Mouse (Mus musculus) kidney, postnatal 0 days (tissue): ENCODE data around the gene Rps6ka1. TPM values are rescaled to one million over a fixed set of nuclear protein-coding genes. Genes with fewer than 3 reads are reported as not detected.

Source experiments
- ATAC-seq: fragments of 200-750 bp; cut with Nextera tagmentation; replicated peaks from 2 replicates; pipeline ENCODE4 v1.8.0; 2017; ENCODE audit warnings: low read depth, moderate number of reproducible peaks, moderate TSS enrichment, moderate library complexity; ENCODE audit not compliant: low FRiP score
- DNase-seq: peaks from one replicate; pipeline ENCODE4 v3.0.0-alpha.2; 2016; ENCODE audit warnings: low spot score
- H3K27ac ChIP-seq: fragments of 300-500 bp; sonication (generic); 2 replicates; pipeline ENCODE4 v1.5.1; 2014; ENCODE audit warnings: mild to moderate bottlenecking
- H3K27me3 ChIP-seq: fragments of 300-500 bp; sonication (generic); 2 replicates; pipeline ENCODE4 v1.6.1; 2014; ENCODE audit warnings: low read length, mixed read lengths; ENCODE audit not compliant: insufficient read depth
- H3K36me3 ChIP-seq: fragments of 300-500 bp; sonication (generic); 2 replicates; pipeline ENCODE4 v1.6.1; 2014; ENCODE audit warnings: low read length, mixed read lengths; ENCODE audit not compliant: insufficient read depth
- H3K4me1 ChIP-seq: fragments of 300-500 bp; sonication (generic); replicated peaks from 2 replicates; pipeline ENCODE4 v1.6.1; 2014; ENCODE audit warnings: antibody characterized with exemption, low read length, mixed read lengths; ENCODE audit not compliant: insufficient read depth
- H3K4me2 ChIP-seq: fragments of 300-500 bp; sonication (generic); 2 replicates; pipeline ENCODE4 v1.6.1; 2014; ENCODE audit warnings: mild to moderate bottlenecking, low read length, moderate library complexity, mixed read lengths
- H3K4me3 ChIP-seq: fragments of 300-500 bp; sonication (generic); replicated peaks from 2 replicates; pipeline ENCODE4 v1.5.1; 2014; ENCODE audit warnings: low read depth, low read length
- H3K9ac ChIP-seq: fragments of 300-500 bp; sonication (generic); 2 replicates; pipeline ENCODE4 v1.6.1; 2014; ENCODE audit warnings: low read depth, low read length
- H3K9me3 ChIP-seq: fragments of 300-500 bp; sonication (generic); replicated peaks from 2 replicates; pipeline ENCODE4 v1.6.1; 2016; ENCODE audit warnings: low read length, inconsistent platforms, mixed read lengths
- CTCF ChIP-seq: IDR thresholded peaks from 2 replicates; pipeline ENCODE4 v1.5.1; 2016; ENCODE audit warnings: antibody characterized with exemption, low read depth, mild to moderate bottlenecking, moderate library complexity
- WGBS: fragments of 180-500 bp; shearing (Covaris S2); extraction: QIAGEN DNeasy Blood & Tissue Kit; methylation state at CpG from one replicate; pipeline ENCODE4 v1.1.7; 2014; 5-methylcytosine and 5-hydroxymethylcytosine counted together
- polyA plus RNA-seq: library from polyadenylated mRNA; unstranded; fragments of >200 nt; fragmentation: Nextera tagmentation; extraction: Ambion mirVana; gene quantifications from 2 replicates; pipeline ENCODE4 v1.2.1, GENCODE M21; 2015

Gene Rps6ka1
- polyA plus RNA-seq, 1 experiment from 2014 or later: 29.7 TPM

- peak overlapping the region; percentile 100 for H3K27ac ChIP-seq
- peak; percentile 64 for ATAC-seq
- WGBS: 0% methylated on average over 54 of the region's 80 CpGs
- H3K9ac ChIP-seq: peak overlapping the region; percentile 92
- no peaks in the 10 kb centered on the region for H3K9me3 ChIP-seq
- no peaks in the 10 kb centered on the region for H3K36me3 ChIP-seq
- peak; percentile 94 for DNase-seq
- H3K27me3 ChIP-seq: no peaks in the 10 kb centered on the region
- H3K4me3 ChIP-seq: peak overlapping the region; percentile 59
- TF ChIP-seq CTCF: peak; percentile 72
- H3K4me1 ChIP-seq: peaks cover 22% of the 10 kb centered on the region
- peak overlapping the region; percentile 68 for H3K4me2 ChIP-seq
Measured at GRCm38 (mm10) chr4:133813992-133814803, 73.4 kb downstream of the Rps6ka1 start.

GRCm38 (mm10) chr4:133813174-133813991 is 74.2 kb downstream of the Rps6ka1 start:
- under 1% methylated on average over 54 of the region's 101 CpGs for WGBS
- H3K27me3 ChIP-seq: no peaks in the 10 kb centered on the region
- peaks cover 22% of the 10 kb centered on the region for H3K4me1 ChIP-seq
- no peaks in the 10 kb centered on the region for H3K9me3 ChIP-seq
- ATAC-seq (peak; percentile 91), DNase-seq (peak; percentile 97)
- H3K9ac ChIP-seq: peak overlapping the region; percentile 92
- peak overlapping the region; percentile 100 for H3K27ac ChIP-seq
- peak overlapping the region; percentile 68 for H3K4me2 ChIP-seq
- no peak for TF ChIP-seq CTCF
- no peaks in the 10 kb centered on the region for H3K36me3 ChIP-seq
- peak overlapping the region; percentile 59 for H3K4me3 ChIP-seq

GRCm38 (mm10) chr4:133804401-133805263 is 83.0 kb downstream of the Rps6ka1 start:
- ATAC-seq (no peak), DNase-seq (no peak)
- Histone ChIP-seq H3K4me2 (no peak overlapping the region), H3K9ac (no peak overlapping the region), H3K36me3 (no peaks in the 10 kb centered on the region), H3K4me3 (no peak overlapping the region), H3K27ac (no peak overlapping the region), H3K4me1 (no peaks in the 10 kb centered on the region), H3K27me3 (no peaks in the 10 kb centered on the region), H3K9me3 (no peaks in the 10 kb centered on the region)
- 74% methylated on average over 15 of the region's 15 CpGs for WGBS
- TF ChIP-seq CTCF: no peak

GRCm38 (mm10) chr4:133800589-133800988 is 87.0 kb downstream of the Rps6ka1 start:
- no peaks in the 10 kb centered on the region for H3K27me3 ChIP-seq
- WGBS: 37% methylated on average over 6 of the region's 6 CpGs
- H3K9ac ChIP-seq: no peak overlapping the region
- no peak overlapping the region for H3K4me2 ChIP-seq
- no peaks in the 10 kb centered on the region for H3K36me3 ChIP-seq
- no peaks in the 10 kb centered on the region for H3K4me1 ChIP-seq
- ATAC-seq: no peak
- no peak overlapping the region for H3K27ac ChIP-seq
- H3K9me3 ChIP-seq: no peaks in the 10 kb centered on the region
- DNase-seq: no peak
- H3K4me3 ChIP-seq: no peak overlapping the region
- no peak for TF ChIP-seq CTCF

Other genes with a start within 250 kb of the Rps6ka1 start
- gene Zdhhc18, start 237.6 kb downstream of the Rps6ka1 start, polyA plus RNA-seq: 3.7 and 7.1 TPM in 2 replicates
- gene Pigv, start 215.2 kb downstream of the Rps6ka1 start, polyA plus RNA-seq: 19.1 and 19.7 TPM in 2 replicates
- 17.9 and 19.3 TPM in 2 replicates for gene Arid1a, start 131.0 kb downstream of the Rps6ka1 start, polyA plus RNA-seq
- gene Hmgn2, start 80.9 kb upstream of the Rps6ka1 start, polyA plus RNA-seq: 1,962 and 2,114 TPM in 2 replicates
- 35.3 and 36.9 TPM in 2 replicates for gene Dhdds, start 113.1 kb upstream of the Rps6ka1 start, polyA plus RNA-seq
- gene Lin28a, start 131.0 kb upstream of the Rps6ka1 start, polyA plus RNA-seq: 0.04 TPM in 1 of 2 replicates, not detected in the other
- gene Zfp683, start 166.0 kb upstream of the Rps6ka1 start, polyA plus RNA-seq: not detected in 2 replicates
- gene Crybg2, start 173.0 kb upstream of the Rps6ka1 start, polyA plus RNA-seq: 2.8 and 6.1 TPM in 2 replicates
- gene Cd52, start 207.3 kb upstream of the Rps6ka1 start, polyA plus RNA-seq: 14.7 and 18.9 TPM in 2 replicates
- gene Ubxn11, start 214.8 kb upstream of the Rps6ka1 start, polyA plus RNA-seq: 7.6 and 7.8 TPM in 2 replicates
- gene Sh3bgrl3, start 241.0 kb upstream of the Rps6ka1 start, polyA plus RNA-seq: 452 and 455 TPM in 2 replicates